Mouse (Mus musculus): Measurements from ENCODE around the gene Pbld2. TPM values are rescaled to one million over a fixed set of nuclear protein-coding genes. Genes with fewer than 3 reads are reported as not detected.
A peak's percentile ranks its signal among the peaks of the same experiment; 100 is the strongest.

Pbld2 gene
- polyA plus RNA-seq, 1 experiment from 2014 or later, result 0.84 TPM

DNA sequence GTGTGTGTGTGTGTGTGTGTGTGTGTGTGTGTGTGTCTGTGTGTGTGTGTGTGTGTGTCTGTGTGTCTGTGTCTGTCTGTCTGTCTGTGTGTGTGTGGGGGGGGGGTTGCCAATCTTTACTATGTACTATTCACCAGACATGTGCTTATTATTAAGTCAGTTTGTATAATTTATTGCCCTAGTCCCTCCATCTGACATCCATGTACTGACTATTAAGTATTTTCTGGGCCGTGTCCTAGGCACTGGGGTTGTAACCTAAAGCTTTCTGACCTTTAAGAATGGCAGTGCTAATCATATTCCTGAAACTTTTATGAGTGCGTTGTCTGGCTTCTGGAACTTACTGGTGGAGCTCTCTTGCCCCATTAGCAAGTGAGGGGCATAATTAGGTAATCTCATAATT lies 72.6 kb downstream of the Pbld2 start:
- peaks cover 9% of the 10 kb centered on the region for H3K27me3 ChIP-seq (ENCODE audit: control insufficient read depth, insufficient read depth, low read length)
- H3K9ac ChIP-seq (replicated peaks; ENCODE audit: low read length), result no peak overlapping the region
- peaks cover 4% of the 10 kb centered on the region; the same call in 1 of the 2 replicates for H3K4me1 ChIP-seq (ENCODE audit: control insufficient read depth, insufficient read depth, low read length)
- no peaks in the 10 kb centered on the region for H3K36me3 ChIP-seq (replicated peaks; ENCODE audit: control insufficient read depth, insufficient read depth, low read depth, low read length)
- 48% methylated on average over 2 of the region's 2 CpGs for WGBS
- ATAC-seq (replicated peaks; ENCODE audit: insufficient number of reproducible peaks, low FRiP score, low TSS enrichment, low read depth) (no peak), DNase-seq (ENCODE audit: low spot score) (no peak)
- no peak overlapping the region for H3K4me3 ChIP-seq (ENCODE audit: low read depth, low read length)
- H3K9me3 ChIP-seq (replicated peaks; ENCODE audit: control insufficient read depth, low read length), result no peaks in the 10 kb centered on the region
- H3K4me2 ChIP-seq (ENCODE audit: low read depth, low read length), result no peak overlapping the region
- no peak overlapping the region for H3K27ac ChIP-seq (replicated peaks; ENCODE audit: low read depth, low read length)

DNA sequence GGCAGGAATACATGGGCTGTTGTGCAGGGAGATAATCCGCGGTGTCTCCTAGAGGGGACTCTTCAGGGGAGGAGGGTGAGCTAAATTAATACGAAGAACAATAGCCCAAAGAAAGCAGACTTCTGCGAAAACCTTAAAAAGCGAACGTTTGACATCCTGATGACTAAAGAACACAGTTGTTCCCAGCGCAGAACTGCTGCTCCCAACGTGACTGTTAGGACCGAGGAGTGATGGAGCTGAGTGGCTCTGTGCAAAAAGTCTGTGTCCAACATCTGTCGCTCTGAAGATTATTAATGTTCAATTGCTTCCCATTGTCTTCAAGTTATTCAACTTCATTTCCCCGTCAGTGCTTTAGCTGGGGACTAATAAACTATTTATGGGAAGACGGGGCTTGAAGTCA lies 74.1 kb downstream of the Pbld2 start:
- Histone ChIP-seq H3K4me2 (ENCODE audit: low read depth, low read length) (no peak overlapping the region), H3K4me1 (ENCODE audit: control insufficient read depth, insufficient read depth, low read length) (peaks cover 4% of the 10 kb centered on the region; the same call in 1 of the 2 replicates), H3K27ac (replicated peaks; ENCODE audit: low read depth, low read length) (no peak overlapping the region), H3K36me3 (replicated peaks; ENCODE audit: control insufficient read depth, insufficient read depth, low read depth, low read length) (no peaks in the 10 kb centered on the region), H3K9me3 (replicated peaks; ENCODE audit: control insufficient read depth, low read length) (no peaks in the 10 kb centered on the region), H3K9ac (replicated peaks; ENCODE audit: low read length) (no peak overlapping the region), H3K27me3 (ENCODE audit: control insufficient read depth, insufficient read depth, low read length) (peaks cover 9% of the 10 kb centered on the region), H3K4me3 (ENCODE audit: low read depth, low read length) (no peak overlapping the region)
- ATAC-seq (replicated peaks; ENCODE audit: insufficient number of reproducible peaks, low FRiP score, low TSS enrichment, low read depth) (no peak), DNase-seq (ENCODE audit: low spot score) (no peak)
- 67% methylated on average over 12 of the region's 12 CpGs for WGBS

DNA sequence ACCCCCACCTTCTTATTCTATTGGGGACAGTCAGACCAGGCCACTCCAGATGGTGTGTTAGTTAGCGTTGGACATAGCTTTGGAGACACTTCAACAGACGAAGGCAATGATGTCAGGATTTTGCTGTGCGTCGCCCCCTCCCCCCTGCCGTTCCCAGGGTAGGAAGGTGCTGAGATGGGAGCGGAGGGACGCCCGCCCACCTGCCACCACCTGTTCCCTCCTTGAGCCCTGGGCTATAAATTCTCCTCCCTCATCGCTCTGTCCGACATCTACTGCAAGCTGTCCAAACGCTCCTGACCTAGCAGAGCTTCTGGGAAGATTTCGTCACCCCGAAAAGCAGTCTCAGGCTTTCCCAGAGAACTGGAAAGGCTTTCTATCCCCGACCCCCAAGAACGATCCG lies 75.4 kb downstream of the Pbld2 start, which contains the start of gene Atoh7:
Gene Atoh7 (plus strand): TSS at position 131 of the 400 bp plus-strand sequence.
- WGBS, result 7% methylated on average over 16 of the region's 16 CpGs
- no peaks in the 10 kb centered on the region for H3K36me3 ChIP-seq (replicated peaks; ENCODE audit: control insufficient read depth, insufficient read depth, low read depth, low read length)
- no peaks in the 10 kb centered on the region for H3K9me3 ChIP-seq (replicated peaks; ENCODE audit: control insufficient read depth, low read length)
- H3K4me2 ChIP-seq (ENCODE audit: low read depth, low read length), result peak within 1 kb of the TSS; percentile 93
- ATAC-seq (replicated peaks; ENCODE audit: insufficient number of reproducible peaks, low FRiP score, low TSS enrichment, low read depth), result no peak
- peak within 1 kb of the TSS; percentile 69 for H3K9ac ChIP-seq (replicated peaks; ENCODE audit: low read length)
- peaks cover 9% of the 10 kb centered on the region for H3K27me3 ChIP-seq (ENCODE audit: control insufficient read depth, insufficient read depth, low read length)
- no peak for DNase-seq (ENCODE audit: low spot score)
- H3K27ac ChIP-seq (replicated peaks; ENCODE audit: low read depth, low read length), result no peak within 1 kb of the TSS
- peaks cover 4% of the 10 kb centered on the region; the same call in 1 of the 2 replicates for H3K4me1 ChIP-seq (ENCODE audit: control insufficient read depth, insufficient read depth, low read length)
- peak within 1 kb of the TSS; percentile 55 for H3K4me3 ChIP-seq (ENCODE audit: low read depth, low read length)

DNA sequence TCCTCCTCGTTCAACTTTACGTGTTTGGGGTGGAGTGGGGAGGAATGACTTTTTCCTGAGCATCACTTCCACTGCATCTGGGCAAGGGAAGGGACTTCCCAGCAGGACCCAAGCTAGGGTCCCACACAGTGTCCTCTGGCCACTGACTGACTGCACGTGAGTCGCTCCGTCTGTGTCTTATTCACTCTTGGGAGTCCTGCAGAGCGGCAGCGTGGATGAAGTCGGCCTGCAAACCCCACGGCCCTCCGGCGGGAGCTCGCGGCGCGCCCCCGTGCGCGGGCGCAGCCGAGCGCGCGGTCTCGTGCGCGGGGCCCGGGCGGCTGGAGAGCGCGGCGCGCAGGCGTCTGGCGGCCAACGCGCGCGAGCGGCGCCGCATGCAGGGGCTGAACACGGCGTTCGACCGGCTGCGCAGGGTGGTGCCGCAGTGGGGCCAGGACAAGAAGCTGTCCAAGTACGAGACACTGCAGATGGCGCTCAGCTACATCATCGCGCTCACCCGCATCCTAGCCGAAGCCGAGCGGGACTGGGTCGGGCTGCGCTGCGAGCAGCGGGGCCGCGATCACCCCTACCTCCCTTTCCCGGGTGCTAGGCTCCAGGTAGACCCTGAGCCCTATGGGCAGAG lies 75.9 kb downstream of the Pbld2 start:
- peaks cover 4% of the 10 kb centered on the region; the same call in 1 of the 2 replicates for H3K4me1 ChIP-seq (ENCODE audit: control insufficient read depth, insufficient read depth, low read length)
- peaks cover 9% of the 10 kb centered on the region for H3K27me3 ChIP-seq (ENCODE audit: control insufficient read depth, insufficient read depth, low read length)
- ATAC-seq (replicated peaks; ENCODE audit: insufficient number of reproducible peaks, low FRiP score, low TSS enrichment, low read depth) (peak; percentile 84), DNase-seq (ENCODE audit: low spot score) (peak; percentile 74)
- no peaks in the 10 kb centered on the region for H3K36me3 ChIP-seq (replicated peaks; ENCODE audit: control insufficient read depth, insufficient read depth, low read depth, low read length)
- H3K9ac ChIP-seq (replicated peaks; ENCODE audit: low read length), result peak overlapping the region; percentile 69
- no peak overlapping the region for H3K27ac ChIP-seq (replicated peaks; ENCODE audit: low read depth, low read length)
- H3K4me2 ChIP-seq (ENCODE audit: low read depth, low read length), result peak overlapping the region; percentile 93
- no peaks in the 10 kb centered on the region for H3K9me3 ChIP-seq (replicated peaks; ENCODE audit: control insufficient read depth, low read length)
- under 1% methylated on average over 61 of the region's 62 CpGs for WGBS
- H3K4me3 ChIP-seq (ENCODE audit: low read depth, low read length), result peak overlapping the region; percentile 55

GRCm38 (mm10) chr10:63100657-63101056 lies 76.5 kb downstream of the Pbld2 start:
- Histone ChIP-seq H3K27ac (replicated peaks; ENCODE audit: low read depth, low read length) (no peak overlapping the region), H3K9me3 (replicated peaks; ENCODE audit: control insufficient read depth, low read length) (no peaks in the 10 kb centered on the region), H3K4me1 (ENCODE audit: control insufficient read depth, insufficient read depth, low read length) (peaks cover 4% of the 10 kb centered on the region; the same call in 1 of the 2 replicates), H3K9ac (replicated peaks; ENCODE audit: low read length) (peak overlapping the region; percentile 69), H3K4me2 (ENCODE audit: low read depth, low read length) (peak overlapping the region; percentile 93), H3K36me3 (replicated peaks; ENCODE audit: control insufficient read depth, insufficient read depth, low read depth, low read length) (no peaks in the 10 kb centered on the region), H3K27me3 (ENCODE audit: control insufficient read depth, insufficient read depth, low read length) (peaks cover 9% of the 10 kb centered on the region), H3K4me3 (ENCODE audit: low read depth, low read length) (peak overlapping the region; percentile 55)
- ATAC-seq (replicated peaks; ENCODE audit: insufficient number of reproducible peaks, low FRiP score, low TSS enrichment, low read depth) (no peak), DNase-seq (ENCODE audit: low spot score) (peak; percentile 13)
- 13% methylated on average over 9 of the region's 9 CpGs for WGBS

Other genes starting within 250 kb of the Pbld2 start
- 145 and 158 TPM in 2 replicates for gene Ccar1, start 232.0 kb upstream of the Pbld2 start, polyA plus RNA-seq (2014; fragmentation: Nextera tagmentation; extraction: Ambion mirVana)
- 27.4 and 30.3 TPM in 2 replicates for gene Tet1, start 115.3 kb upstream of the Pbld2 start, polyA plus RNA-seq (2014; fragmentation: Nextera tagmentation; extraction: Ambion mirVana)
- gene Slc25a16, start 103.7 kb upstream of the Pbld2 start, polyA plus RNA-seq (2014; fragmentation: Nextera tagmentation; extraction: Ambion mirVana), result 9.4 and 10.7 TPM in 2 replicates
- 29.1 and 30.8 TPM in 2 replicates for gene Dna2, start 77.3 kb upstream of the Pbld2 start, polyA plus RNA-seq (2014; fragmentation: Nextera tagmentation; extraction: Ambion mirVana)
- 19.8 and 20.3 TPM in 2 replicates for gene Rufy2, start 44.1 kb upstream of the Pbld2 start, polyA plus RNA-seq (2014; fragmentation: Nextera tagmentation; extraction: Ambion mirVana)
- 113 and 125 TPM in 2 replicates for gene Hnrnph3, start 98 bp upstream of the Pbld2 start, polyA plus RNA-seq (2014; fragmentation: Nextera tagmentation; extraction: Ambion mirVana)
- 0.74 and 0.98 TPM in 2 replicates for gene Pbld1, start 35.8 kb downstream of the Pbld2 start, polyA plus RNA-seq (2014; fragmentation: Nextera tagmentation; extraction: Ambion mirVana)
- 1.3 and 3.8 TPM in 2 replicates for gene Atoh7, start 75.3 kb downstream of the Pbld2 start, polyA plus RNA-seq (2014; fragmentation: Nextera tagmentation; extraction: Ambion mirVana)
- 0.45 TPM in 1 of 2 replicates, not detected in the other for gene Mypn, start 179.6 kb downstream of the Pbld2 start, polyA plus RNA-seq (2014; fragmentation: Nextera tagmentation; extraction: Ambion mirVana)
- 53.4 and 57.9 TPM in 2 replicates for gene Herc4, start 219.5 kb downstream of the Pbld2 start, polyA plus RNA-seq (2014; fragmentation: Nextera tagmentation; extraction: Ambion mirVana)